Mouse (Mus musculus) liver, embryonic 12.5 days (tissue): ENCODE results near the gene Crim1. TPM values are rescaled to one million over a fixed set of nuclear protein-coding genes. Genes with fewer than 3 reads are reported as not detected.

ENCODE experiments used
- ATAC-seq: fragments of 200-750 bp; cut with Nextera tagmentation; 2 replicates; pipeline ENCODE4 v1.8.0; 2017; ENCODE audit warnings: moderate number of reproducible peaks, mild to moderate bottlenecking, moderate library complexity
- H3K27ac ChIP-seq: fragments of 300-500 bp; sonication (generic); 2 replicates; pipeline ENCODE4 v1.5.1; 2016; ENCODE audit warnings: mild to moderate bottlenecking
- H3K27me3 ChIP-seq: fragments of 300-500 bp; sonication (generic); replicated peaks from 2 replicates; pipeline ENCODE4 v1.6.1; 2016; ENCODE audit warnings: mild to moderate bottlenecking, moderate library complexity
- H3K36me3 ChIP-seq: fragments of 300-500 bp; sonication (generic); 2 replicates; pipeline ENCODE4 v1.6.1; 2016; ENCODE audit warnings: mild to moderate bottlenecking, moderate library complexity
- H3K4me1 ChIP-seq: fragments of 300-500 bp; sonication (generic); 2 replicates; pipeline ENCODE4 v1.6.1; 2016
- H3K4me2 ChIP-seq: fragments of 300-500 bp; sonication (generic); 2 replicates; pipeline ENCODE4 v1.6.1; 2016; ENCODE audit warnings: mild to moderate bottlenecking, moderate library complexity
- H3K4me3 ChIP-seq: fragments of 300-500 bp; sonication (generic); 2 replicates; pipeline ENCODE4 v1.5.1; 2016; ENCODE audit warnings: mild to moderate bottlenecking, moderate library complexity
- H3K9ac ChIP-seq: fragments of 300-500 bp; sonication (generic); 2 replicates; pipeline ENCODE4 v1.6.1; 2016; ENCODE audit warnings: mild to moderate bottlenecking, moderate library complexity
- H3K9me3 ChIP-seq: fragments of 300-500 bp; sonication (generic); replicated peaks from 2 replicates; pipeline ENCODE4 v1.6.1; 2016; ENCODE audit warnings: mild to moderate bottlenecking, moderate library complexity
- WGBS: fragments of 180-500 bp; shearing (Covaris S2); methylation state at CpG from one replicate; pipeline ENCODE4 v1.1.7; 2016; ENCODE audit not compliant: insufficient replicate concordance; 5-methylcytosine and 5-hydroxymethylcytosine counted together
- polyA plus RNA-seq: library from polyadenylated mRNA; unstranded; fragments of >200 nt; fragmentation: Nextera tagmentation; extraction: Ambion mirVana; gene quantifications from 2 replicates; pipeline ENCODE4 v1.2.1, GENCODE M21; 2016

Crim1 gene
- polyA plus RNA-seq, 1 experiment from 2014 or later, result 1.5 TPM

GRCm38 (mm10) chr17:78274609-78275506 lies 74.8 kb downstream of the Crim1 start:
- Histone ChIP-seq H3K4me2 (no peak overlapping the region), H3K27ac (no peak overlapping the region), H3K9ac (no peak overlapping the region), H3K4me1 (peaks cover 13% of the 10 kb centered on the region; the same call in 1 of the 2 replicates), H3K9me3 (no peaks in the 10 kb centered on the region), H3K36me3 (no peaks in the 10 kb centered on the region), H3K27me3 (no peaks in the 10 kb centered on the region), H3K4me3 (no peak overlapping the region)
- no peak for ATAC-seq
- WGBS, result 71% methylated on average over 7 of the region's 7 CpGs

- Histone ChIP-seq H3K36me3 (no peaks in the 10 kb centered on the region), H3K27me3 (no peaks in the 10 kb centered on the region), H3K4me3 (no peak overlapping the region), H3K4me2 (no peak overlapping the region), H3K4me1 (peaks cover 13% of the 10 kb centered on the region; the same call in 1 of the 2 replicates), H3K9ac (no peak overlapping the region), H3K9me3 (no peaks in the 10 kb centered on the region), H3K27ac (no peak overlapping the region)
- ATAC-seq, result no peak
- WGBS, result 76% methylated on average over 4 of the region's 4 CpGs
Observed at GRCm38 (mm10) chr17:78275507-78275813, 75.4 kb downstream of the Crim1 start.

GRCm38 (mm10) chr17:78279191-78279590 lies 79.1 kb downstream of the Crim1 start:
- H3K9ac ChIP-seq, result no peak overlapping the region

GRCm38 (mm10) chr17:78280991-78281712 lies 81.1 kb downstream of the Crim1 start:
- Histone ChIP-seq H3K27ac (no peak overlapping the region), H3K4me2 (no peak overlapping the region), H3K4me3 (no peak overlapping the region), H3K4me1 (peaks cover 12% of the 10 kb centered on the region), H3K36me3 (no peaks in the 10 kb centered on the region), H3K27me3 (no peaks in the 10 kb centered on the region), H3K9me3 (no peaks in the 10 kb centered on the region), H3K9ac (no peak overlapping the region)
- ATAC-seq, result no peak
- WGBS, result 84% methylated on average over 18 of the region's 18 CpGs

More at GRCm38 (mm10) chr17:78279191-78279590, 79.1 kb downstream of the Crim1 start:
- no peak for ATAC-seq
- H3K27me3 ChIP-seq, result no peaks in the 10 kb centered on the region
- 80% methylated on average over 12 of the region's 12 CpGs for WGBS
- H3K4me1 ChIP-seq, result peaks cover 9% of the 10 kb centered on the region
- no peaks in the 10 kb centered on the region for H3K36me3 ChIP-seq
- H3K4me2 ChIP-seq, result no peak overlapping the region
- H3K4me3 ChIP-seq, result no peak overlapping the region
- H3K9me3 ChIP-seq, result no peaks in the 10 kb centered on the region
- no peak overlapping the region for H3K27ac ChIP-seq

GRCm38 (mm10) chr17:78283271-78283992 lies 83.4 kb downstream of the Crim1 start:
- no peak overlapping the region for H3K9ac ChIP-seq
- no peaks in the 10 kb centered on the region for H3K9me3 ChIP-seq
- no peak overlapping the region for H3K4me2 ChIP-seq
- peaks cover 20% of the 10 kb centered on the region for H3K4me1 ChIP-seq
- H3K27ac ChIP-seq, result no peak overlapping the region
- no peaks in the 10 kb centered on the region for H3K27me3 ChIP-seq
- 75% methylated on average over 11 of the region's 11 CpGs for WGBS
- no peak for ATAC-seq
- H3K4me3 ChIP-seq, result no peak overlapping the region
- no peaks in the 10 kb centered on the region for H3K36me3 ChIP-seq

- Histone ChIP-seq H3K36me3 (no peaks in the 10 kb centered on the region), H3K4me3 (no peak overlapping the region), H3K4me2 (no peak overlapping the region), H3K27me3 (no peaks in the 10 kb centered on the region), H3K9me3 (no peaks in the 10 kb centered on the region), H3K9ac (no peak overlapping the region), H3K4me1 (peaks cover 43% of the 10 kb centered on the region), H3K27ac (no peak overlapping the region)
- no peak for ATAC-seq
- 83% methylated on average over 13 of the region's 13 CpGs for WGBS
Observed at GRCm38 (mm10) chr17:78286021-78286420, 86.0 kb downstream of the Crim1 start.

- no peak overlapping the region for H3K9ac ChIP-seq
- peaks cover 52% of the 10 kb centered on the region for H3K4me1 ChIP-seq
- no peak overlapping the region for H3K4me2 ChIP-seq
- no peaks in the 10 kb centered on the region for H3K9me3 ChIP-seq
- no peak overlapping the region for H3K27ac ChIP-seq
- no peak overlapping the region for H3K4me3 ChIP-seq
- no peaks in the 10 kb centered on the region for H3K27me3 ChIP-seq
- no peaks in the 10 kb centered on the region for H3K36me3 ChIP-seq
- ATAC-seq, result no peak
- 63% methylated on average over 2 of the region's 2 CpGs for WGBS
Observed at GRCm38 (mm10) chr17:78287391-78287790, 87.3 kb downstream of the Crim1 start.

- WGBS, result 59% methylated on average over 6 of the region's 6 CpGs
- peak overlapping the region; percentile 21 for H3K4me3 ChIP-seq
- H3K9ac ChIP-seq, result peak overlapping the region; percentile 45; the same call in 1 of the 2 replicates
- peaks cover 60% of the 10 kb centered on the region for H3K4me1 ChIP-seq
- H3K9me3 ChIP-seq, result no peaks in the 10 kb centered on the region
- no peaks in the 10 kb centered on the region for H3K36me3 ChIP-seq
- peak overlapping the region; percentile 85 for H3K27ac ChIP-seq
- peak overlapping the region; percentile 56 for H3K4me2 ChIP-seq
- peak; percentile 95 for ATAC-seq
- no peaks in the 10 kb centered on the region for H3K27me3 ChIP-seq
Observed at GRCm38 (mm10) chr17:78290153-78290876, 90.3 kb downstream of the Crim1 start.

GRCm38 (mm10) chr17:78291030-78291429 lies 91.0 kb downstream of the Crim1 start:
- Histone ChIP-seq H3K36me3 (no peaks in the 10 kb centered on the region), H3K9ac (no peak overlapping the region), H3K27ac (0 out of 2 replicates have a peak overlapping the region, but pooled peaks have one; percentile 40), H3K4me3 (no peak overlapping the region), H3K9me3 (no peaks in the 10 kb centered on the region), H3K4me1 (peaks cover 65% of the 10 kb centered on the region), H3K27me3 (no peaks in the 10 kb centered on the region), H3K4me2 (no peak overlapping the region)
- WGBS, result 92% methylated on average over 5 of the region's 5 CpGs
- no peak for ATAC-seq

GRCm38 (mm10) chr17:78292301-78292700 lies 92.3 kb downstream of the Crim1 start:
- Histone ChIP-seq H3K4me2 (no peak overlapping the region), H3K27me3 (no peaks in the 10 kb centered on the region), H3K27ac (no peak overlapping the region), H3K9me3 (no peaks in the 10 kb centered on the region), H3K36me3 (no peaks in the 10 kb centered on the region), H3K4me1 (peaks cover 65% of the 10 kb centered on the region), H3K9ac (no peak overlapping the region), H3K4me3 (no peak overlapping the region)
- WGBS, result 82% methylated on average over 7 of the region's 7 CpGs
- ATAC-seq, result no peak

GRCm38 (mm10) chr17:78292827-78293488 lies 92.9 kb downstream of the Crim1 start:
- no peaks in the 10 kb centered on the region for H3K36me3 ChIP-seq
- 80% methylated on average over 10 of the region's 10 CpGs for WGBS

More at GRCm38 (mm10) chr17:78292827-78293488, 92.9 kb downstream of the Crim1 start:
- Histone ChIP-seq H3K27me3 (no peaks in the 10 kb centered on the region), H3K4me1 (peaks cover 62% of the 10 kb centered on the region), H3K9ac (no peak overlapping the region), H3K4me3 (no peak overlapping the region), H3K27ac (no peak overlapping the region), H3K9me3 (no peaks in the 10 kb centered on the region), H3K4me2 (no peak overlapping the region)
- ATAC-seq, result no peak
